Mouse (Mus musculus): ENCODE data around the gene Cdh4.

The Cdh4 gene

DNA sequence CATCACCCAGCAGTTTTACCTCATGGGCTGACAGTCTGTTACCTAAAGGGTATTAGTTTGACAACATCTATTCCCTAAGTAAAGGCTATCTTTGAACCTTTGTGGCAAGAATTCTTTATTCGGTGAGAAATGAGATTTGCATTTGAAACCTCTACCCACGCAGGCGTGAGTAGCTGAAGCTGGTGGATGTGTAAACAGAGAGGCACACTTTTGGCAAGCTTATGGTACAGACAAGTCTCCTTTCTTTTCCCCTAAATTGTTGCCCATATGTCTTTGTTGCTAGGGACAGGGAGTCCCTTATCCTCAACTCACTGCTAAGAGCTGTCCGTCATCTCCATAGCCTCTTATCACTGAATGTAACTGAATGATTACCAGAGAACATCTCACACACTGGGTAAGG lies 21.3 kb downstream of the Cdh4 start:
- no peak for DNase-seq (ENCODE audit: extremely low spot score, low read depth, low spot score)

DNA sequence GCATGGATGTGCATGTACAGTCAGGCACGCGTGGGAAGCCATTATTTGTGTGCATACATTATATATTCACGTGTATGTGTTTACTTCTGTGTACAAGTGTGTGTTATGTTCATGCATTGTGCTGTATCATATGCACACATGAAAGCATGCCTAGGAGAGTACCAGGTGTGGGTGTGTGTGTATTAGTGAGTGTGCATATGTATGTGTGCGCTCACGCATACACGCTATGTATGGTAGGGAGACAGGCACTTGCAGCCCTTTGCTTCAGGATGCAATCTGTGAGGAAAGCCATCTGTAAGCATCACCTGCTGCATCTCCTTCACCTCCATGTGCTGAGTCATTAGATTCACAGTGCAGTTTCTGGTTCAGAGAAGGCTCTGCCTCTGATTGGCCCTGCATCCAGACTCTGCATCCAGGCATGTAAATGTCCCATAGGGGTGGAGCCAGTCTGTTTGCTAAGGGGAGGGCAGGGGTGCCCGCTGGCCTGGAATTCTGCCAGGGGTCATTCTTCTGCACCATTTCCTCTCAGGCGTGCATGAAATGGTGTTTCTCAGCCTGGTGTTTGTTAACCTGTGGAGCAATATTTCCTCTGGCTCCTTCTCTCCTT lies 25.7 kb downstream of the Cdh4 start:
- DNase-seq (ENCODE audit: extremely low spot score, low read depth, low spot score), result no peak

DNA sequence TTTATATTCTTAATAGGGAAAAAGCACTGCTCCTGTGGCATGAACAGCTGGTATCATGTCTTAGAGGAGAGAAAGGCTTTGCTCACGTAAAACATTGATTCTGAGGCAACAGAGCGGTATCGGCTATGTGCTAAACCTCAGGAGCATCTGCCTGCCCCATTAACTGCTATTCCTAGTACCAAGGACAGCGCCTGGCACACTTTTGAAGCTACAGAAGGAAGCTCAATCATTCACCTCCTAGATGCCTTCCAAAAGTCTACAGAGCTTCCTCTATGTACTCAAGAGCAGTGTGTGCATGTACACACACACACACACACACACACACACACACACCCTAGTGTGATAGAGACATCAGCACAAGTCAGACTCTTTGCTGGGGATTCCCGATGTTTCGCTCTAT lies 34.4 kb downstream of the Cdh4 start:
- peak; percentile 12 for DNase-seq (ENCODE audit: extremely low spot score, low read depth, low spot score)

DNA sequence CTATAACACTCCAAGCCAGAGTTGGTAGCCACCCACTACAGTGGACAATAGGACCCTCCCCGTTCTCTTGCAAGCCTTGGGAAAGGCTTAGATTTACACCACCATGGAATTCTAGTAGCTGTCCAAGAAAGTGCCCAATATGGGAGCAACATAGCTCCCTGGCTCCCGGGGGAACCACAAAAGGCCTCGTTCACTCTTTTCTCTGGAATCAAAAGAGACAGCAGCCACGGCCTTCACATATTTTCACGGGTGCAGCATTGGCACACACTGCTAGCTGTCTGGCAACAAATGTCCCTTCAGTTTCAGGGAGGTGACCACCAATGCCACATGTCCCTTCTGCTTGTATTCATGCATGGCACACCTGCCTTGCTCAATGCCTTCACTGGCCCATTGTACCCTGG lies 38.6 kb downstream of the Cdh4 start:
- no peak for DNase-seq (ENCODE audit: extremely low spot score, low read depth, low spot score)

DNA sequence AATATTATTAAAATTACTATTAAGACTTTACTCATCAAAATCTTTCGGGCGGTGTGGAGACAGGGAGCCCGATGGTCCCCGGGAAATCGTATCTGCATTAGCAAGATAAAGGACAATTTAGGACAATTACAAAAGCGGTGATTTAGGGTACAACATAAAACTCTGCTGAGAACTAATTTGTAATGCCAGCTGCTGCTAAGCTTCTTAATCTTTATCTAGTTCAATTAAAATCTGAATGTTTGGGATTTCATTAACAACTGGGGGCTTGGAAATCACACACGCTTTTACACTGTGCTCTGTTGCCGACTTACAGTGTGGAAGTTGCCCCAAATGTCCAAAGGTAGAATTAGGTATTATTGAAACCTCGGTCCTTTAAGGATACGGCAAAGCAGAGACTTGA lies 39.1 kb downstream of the Cdh4 start:
- DNase-seq (ENCODE audit: extremely low spot score, low read depth, low spot score), result no peak

DNA sequence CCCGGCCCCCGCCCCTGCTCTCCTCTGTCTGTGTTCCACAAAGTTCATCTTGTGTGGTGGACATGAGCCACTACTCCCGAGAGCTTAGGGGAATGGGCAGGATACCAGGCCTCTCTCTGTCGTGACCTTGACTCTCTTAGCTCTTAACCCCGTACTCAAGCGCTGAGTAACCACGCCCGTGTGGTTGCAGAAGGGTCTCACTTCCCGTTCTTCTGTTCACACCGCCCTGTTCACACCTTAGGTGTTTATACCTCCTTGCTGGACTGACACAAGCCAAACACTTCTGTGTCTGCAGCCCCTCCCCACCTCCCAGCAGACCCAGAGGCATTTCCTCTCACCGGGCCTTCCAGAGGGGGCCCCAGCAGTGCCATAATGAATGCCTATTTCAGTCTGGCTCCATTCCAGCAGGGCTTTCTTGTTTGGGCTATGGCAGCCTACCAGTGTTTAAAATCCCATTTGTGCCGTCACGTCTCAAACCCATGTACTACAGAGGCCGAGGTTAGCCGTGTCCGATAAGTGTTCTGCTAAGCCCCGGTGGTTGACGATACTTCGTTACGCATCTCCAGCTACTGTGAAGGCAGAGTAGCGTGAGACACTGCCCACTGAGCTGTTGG lies 46.4 kb downstream of the Cdh4 start:
- no peak for DNase-seq (ENCODE audit: extremely low spot score, low read depth, low spot score)

DNA sequence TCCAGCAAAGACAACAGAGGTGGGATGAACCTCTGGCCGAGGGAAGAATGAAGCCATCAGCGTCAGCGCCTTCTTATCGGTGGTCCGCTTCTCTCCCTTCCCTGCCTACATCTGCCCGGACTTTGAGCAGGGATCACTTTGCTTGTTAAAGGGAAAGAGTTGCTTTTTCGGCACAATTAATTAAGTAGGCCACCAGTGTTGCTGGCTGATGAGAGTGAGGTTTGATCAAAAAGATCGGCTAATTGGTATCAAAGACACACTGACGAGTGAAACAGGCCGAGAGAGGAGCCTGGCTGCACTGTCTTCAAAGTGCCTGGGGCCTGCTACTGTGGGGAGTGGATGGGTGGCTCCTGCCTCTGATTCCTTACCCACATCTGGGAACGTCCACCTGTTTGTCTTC lies 49.7 kb downstream of the Cdh4 start:
- no peak for DNase-seq (ENCODE audit: extremely low spot score, low read depth, low spot score)

DNA sequence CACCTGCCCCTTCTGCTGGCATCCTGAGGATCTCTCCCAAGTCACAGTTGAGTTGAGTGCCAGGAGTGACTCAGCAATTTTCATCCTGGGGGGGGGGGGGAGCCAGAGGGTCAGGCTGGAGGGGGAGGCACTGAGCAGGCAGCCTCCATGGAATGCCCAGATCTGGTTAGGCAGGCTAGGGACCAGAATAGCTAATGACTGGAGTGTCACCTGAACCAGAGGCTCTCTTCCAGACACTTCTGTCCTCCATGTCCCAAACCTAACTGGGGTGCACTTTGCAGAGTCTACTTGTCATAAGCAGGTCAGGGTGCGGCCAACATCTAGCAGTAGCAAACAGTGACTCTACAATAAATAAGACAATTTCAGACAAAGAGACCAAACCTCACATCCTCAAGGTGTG lies 52.0 kb downstream of the Cdh4 start:
- DNase-seq (ENCODE audit: extremely low spot score, low read depth, low spot score), result no peak

DNA sequence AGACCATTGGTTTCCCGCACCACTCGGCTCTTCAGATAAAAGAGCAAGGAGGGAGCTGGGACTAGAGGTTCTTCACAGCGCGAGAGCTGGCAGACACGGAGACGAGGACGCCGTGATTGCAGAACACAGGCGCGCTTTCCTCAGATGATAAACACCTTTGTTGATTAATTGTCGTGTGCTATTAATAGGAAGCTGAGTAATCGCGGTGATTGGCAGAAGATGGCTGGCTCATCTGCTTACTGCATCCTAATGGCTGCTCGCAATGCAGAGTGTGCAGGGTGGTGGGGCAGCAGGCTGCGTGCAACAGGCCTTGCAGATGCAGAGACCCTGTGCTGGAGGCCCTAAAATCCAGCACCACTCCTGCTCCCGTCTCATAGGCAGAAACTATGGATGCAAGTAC lies 68.2 kb downstream of the Cdh4 start:
- DNase-seq (ENCODE audit: extremely low spot score, low read depth, low spot score), result no peak

DNA sequence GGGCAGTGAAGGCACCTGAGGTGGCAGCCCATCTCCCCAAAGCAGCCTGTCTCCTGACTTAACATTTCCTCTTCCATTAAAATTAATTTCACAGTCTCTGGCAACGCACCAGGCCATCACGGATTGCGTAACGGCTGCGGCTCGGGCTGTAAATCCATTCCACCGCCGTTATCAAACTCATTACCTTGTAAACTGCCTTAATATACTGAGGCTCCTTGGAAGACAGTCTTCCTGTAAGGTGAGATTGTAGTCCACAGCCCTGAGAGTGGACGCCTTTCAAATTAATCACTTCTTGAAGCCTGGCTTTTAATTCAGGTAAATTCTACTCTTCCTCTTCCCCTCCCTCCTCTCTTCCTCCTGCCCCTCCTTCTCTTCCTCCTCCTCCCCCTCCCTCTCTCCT lies 74.3 kb downstream of the Cdh4 start:
- no peak for DNase-seq (ENCODE audit: extremely low spot score, low read depth, low spot score)

DNA sequence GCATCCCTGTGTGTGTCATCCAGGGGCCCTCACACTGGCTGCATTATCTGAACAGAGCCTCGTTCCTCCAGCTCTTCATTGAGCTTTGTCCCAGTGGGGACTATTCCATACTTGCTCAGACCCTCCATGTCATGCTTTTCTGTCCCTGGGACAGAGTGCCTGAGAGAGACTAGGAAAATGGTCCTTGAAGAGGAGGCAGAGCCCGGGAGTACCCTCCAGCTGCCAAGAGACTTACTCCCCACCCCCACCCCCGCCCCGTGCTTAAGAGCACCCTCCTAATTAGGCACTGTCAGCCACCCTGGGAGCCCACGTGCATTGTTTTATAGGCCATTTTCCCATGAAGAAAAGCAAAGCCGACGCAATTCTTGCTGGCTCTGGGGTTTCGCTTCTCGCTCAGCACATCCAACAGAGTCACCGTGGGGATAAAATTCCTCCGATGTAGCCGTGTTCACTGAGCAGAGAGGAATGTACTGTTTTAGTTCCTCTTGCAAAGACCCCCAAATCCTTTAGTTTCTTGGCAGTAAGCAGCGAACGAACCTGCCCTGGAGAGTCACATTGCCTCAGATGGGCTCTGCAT lies 76.3 kb downstream of the Cdh4 start:
- DNase-seq (ENCODE audit: extremely low spot score, low read depth, low spot score), result no peak

DNA sequence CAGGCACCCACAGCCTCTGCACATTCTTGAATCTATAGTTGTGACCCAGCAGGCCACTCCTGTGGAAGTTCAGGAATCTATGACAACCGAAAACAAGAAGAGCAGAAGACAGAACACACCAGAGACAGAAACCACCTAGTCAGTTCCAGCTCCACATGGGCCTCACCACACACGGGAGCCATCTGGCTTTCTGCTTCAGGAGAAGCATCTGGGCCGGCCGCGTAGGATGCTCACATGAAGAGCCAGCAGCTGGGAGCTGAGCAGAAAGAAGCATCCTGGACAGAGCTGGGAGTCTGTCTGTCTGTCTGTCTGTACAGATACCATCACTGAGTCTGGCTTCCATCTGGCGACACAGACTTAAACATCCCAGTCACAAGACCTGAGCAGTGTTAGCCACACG lies 76.9 kb downstream of the Cdh4 start:
- no peak for DNase-seq (ENCODE audit: extremely low spot score, low read depth, low spot score)

DNA sequence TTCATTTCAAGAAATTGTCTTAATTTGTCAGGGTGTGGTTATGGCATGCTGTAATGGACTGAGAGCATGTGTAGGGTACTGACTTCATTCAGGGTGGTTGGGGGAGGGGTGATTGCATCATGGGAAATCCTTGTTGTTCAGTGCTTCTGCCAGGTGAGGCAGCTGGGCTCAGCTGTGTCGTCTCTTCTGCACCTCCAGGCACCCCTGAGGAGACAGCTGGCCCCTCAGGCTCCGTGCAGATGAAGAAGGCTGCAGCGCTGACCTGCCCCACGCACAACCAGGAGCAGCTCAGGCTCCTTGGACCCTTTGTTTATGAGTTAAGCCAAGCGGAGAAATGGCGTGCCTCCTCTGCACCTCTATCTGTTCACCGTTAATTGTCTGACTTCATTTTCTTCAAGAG lies 77.7 kb downstream of the Cdh4 start:
- DNase-seq (ENCODE audit: extremely low spot score, low read depth, low spot score), result no peak

DNA sequence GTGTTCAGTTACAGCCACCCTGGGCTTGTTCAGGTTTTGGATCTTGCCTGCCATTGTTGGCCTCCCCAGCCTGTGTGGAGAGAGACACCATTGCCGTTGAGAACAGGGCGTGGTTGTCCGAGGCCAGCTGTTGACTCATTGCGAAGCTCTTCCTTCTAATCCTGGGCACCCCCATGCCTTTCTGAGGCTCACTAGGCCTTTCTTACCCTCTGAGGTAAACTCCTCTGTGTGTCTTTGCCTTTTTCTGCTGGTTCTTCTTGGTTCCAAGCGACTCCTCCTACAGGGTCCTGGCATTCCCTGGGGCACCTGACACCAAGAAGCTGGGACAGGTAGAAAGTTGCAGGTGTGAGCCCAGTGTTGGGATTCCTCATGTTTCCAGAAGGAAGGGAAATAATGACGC lies 78.7 kb downstream of the Cdh4 start:
- DNase-seq (ENCODE audit: extremely low spot score, low read depth, low spot score), result no peak

DNA sequence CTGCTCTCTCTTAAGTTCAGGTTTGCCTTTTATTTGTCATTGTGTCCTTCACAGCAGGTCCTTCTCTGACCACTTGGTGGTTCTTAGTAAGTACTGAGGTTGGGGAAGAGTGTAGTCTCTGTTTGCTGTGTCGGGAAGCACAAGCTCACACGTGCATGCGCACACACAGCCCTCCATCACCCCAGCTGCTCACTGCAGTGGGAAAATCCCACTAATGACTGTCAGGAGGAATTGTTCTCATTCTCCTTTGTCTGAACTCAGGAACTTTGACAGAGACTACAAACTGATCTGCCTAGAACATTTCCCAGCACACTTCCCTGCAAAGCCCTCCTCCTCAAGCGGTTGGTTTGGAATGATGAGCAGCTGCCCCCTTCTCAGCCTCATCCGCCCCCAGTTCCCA lies 79.2 kb downstream of the Cdh4 start:
- no peak for DNase-seq (ENCODE audit: extremely low spot score, low read depth, low spot score)

DNA sequence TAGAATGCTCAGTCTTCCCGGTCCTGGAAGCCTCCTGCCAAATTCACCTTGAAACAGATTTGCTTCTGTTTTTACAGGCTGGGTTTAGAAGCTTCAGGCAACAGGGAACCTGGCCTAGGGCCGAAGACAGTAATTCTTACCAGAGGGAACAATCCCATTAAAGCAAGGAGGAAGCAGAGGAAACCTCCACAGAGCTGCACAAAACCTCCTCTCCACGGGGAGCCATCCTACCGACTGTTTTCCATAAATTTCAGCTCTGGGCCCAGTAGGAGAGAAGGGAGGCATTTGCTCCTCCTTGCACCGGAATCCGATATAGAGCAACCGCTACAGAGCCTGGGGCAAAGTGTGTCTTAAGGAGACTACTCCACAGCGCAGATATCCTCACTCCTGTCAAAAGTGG lies 79.9 kb downstream of the Cdh4 start:
- DNase-seq (ENCODE audit: extremely low spot score, low read depth, low spot score), result peak; percentile 26

DNA sequence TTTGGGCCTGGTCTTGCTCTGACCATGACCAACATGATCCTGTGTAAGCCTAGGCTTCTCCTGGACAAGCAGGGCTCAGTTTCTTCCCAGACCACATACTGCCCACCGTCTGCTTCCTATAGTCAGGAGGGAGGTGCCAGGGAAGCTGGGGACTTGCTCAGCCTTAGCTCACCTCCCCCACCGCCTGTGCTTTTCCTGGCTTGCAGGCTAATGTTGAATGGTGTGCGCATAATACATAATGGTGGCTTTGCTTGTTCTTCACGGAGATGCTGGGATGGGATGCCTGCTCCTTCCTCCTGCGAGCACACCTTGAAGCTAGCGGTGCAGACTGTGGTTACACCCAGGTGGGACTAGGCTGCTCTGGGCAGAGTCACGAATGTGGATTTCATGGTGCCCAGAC lies 84.7 kb downstream of the Cdh4 start:
- no peak for DNase-seq (ENCODE audit: extremely low spot score, low read depth, low spot score)

DNA sequence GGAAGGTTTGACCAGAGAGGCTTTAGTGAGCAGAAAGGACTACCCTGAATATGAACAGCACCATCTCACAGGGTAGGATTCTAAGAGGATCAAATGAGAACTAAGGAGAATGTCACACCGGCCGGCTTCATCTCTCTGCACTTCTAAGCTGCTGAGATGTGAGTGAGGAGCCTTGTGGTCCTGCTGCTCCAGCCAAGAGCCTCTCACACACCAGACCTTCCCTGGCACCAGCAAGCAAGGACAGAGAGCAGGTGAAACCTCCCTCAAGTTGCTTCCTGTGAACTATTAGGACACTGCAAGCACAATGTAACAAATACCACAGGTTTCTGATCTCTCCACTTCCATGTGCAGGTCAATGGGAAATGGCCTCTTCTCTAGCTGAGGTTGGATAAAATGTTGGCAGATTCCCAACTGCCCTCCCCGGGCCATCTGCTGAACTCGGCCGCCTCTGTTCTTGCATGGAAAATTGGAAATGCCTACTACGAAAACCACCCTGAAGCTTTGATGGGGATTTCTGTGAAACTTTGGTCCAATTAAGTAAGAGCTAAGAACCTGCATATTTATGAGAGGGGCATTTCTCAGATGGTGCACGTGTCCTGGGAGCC lies 88.3 kb downstream of the Cdh4 start:
- no peak for DNase-seq (ENCODE audit: extremely low spot score, low read depth, low spot score)

DNA sequence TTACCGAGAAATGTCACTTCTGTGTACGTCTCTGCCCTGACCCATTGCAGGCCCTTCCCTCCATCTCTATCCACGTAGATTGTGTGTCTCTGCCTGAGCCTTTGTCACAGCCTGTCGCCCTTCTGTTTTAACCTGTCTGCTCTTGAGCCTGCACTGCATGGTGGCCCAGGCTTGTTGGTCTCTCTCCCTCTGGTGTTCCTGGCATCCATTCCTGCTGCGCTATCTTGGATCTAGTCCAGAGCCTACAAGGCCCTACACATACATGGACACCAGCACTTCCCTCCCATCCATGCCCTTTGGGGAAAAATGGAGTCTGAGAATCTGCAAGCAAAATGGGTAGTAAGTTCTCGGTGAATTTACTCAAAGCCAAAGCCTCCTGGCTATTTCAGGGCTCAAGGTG lies 91.0 kb downstream of the Cdh4 start:
- no peak for DNase-seq (ENCODE audit: extremely low spot score, low read depth, low spot score)

DNA sequence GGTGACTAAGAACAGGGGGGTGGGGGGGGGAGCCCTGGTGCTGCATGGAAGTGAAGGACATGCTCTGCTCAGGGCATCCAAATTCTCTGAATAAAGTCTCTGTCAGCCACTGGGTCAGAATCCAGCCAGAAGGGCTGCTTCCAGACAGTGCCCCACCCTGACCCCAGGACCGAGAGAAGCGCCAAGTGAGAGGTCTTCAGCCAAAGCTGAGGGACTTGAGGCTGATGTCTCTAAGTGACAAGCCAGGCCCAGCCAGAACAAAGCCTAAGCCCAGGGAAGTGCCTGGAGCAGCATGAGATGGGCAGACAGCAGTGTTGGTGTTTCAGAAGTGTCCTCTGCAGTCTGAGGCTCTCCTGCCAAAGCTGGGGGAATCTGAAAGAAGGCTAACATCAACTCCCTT lies 91.7 kb downstream of the Cdh4 start:
- DNase-seq (ENCODE audit: extremely low spot score, low read depth, low spot score), result no peak

DNA sequence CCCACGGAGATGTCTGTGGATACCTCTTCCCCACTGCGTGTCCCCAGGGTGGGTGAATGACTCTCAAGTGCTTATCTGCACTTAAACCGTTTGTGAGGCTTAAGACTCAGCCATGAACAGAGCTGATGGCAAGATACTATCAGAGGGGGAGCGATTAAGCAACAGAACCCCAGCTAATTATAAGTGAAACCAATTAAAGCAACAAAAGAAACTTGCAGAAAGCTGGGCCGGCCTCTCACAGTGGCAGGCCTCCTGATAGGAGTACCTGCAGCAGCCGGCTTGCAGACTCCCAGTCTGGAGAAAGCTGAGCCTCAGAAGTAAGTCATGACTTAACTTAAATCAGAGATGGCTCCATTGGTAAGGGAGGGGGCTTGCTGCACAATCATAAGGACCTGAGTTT lies 93.0 kb downstream of the Cdh4 start:
- no peak for DNase-seq (ENCODE audit: extremely low spot score, low read depth, low spot score)

DNA sequence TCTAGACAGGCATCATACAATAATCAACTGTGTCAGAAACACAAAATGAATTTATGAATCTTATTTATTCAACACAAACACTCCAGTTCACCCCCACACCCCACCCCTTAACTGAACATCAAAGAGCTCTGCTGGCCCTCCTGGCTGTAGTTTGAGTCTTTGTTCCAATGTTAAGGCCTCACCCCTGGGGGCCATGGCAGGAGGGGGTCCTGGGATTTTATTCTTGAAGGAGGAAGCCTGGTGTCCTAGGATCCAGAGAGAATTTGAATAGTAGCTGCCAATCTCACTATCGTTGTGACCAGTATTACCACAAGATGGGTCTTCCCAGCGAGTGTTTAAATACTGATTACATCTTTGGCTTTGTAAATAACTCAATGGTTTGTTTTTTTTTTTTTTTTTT lies 94.5 kb downstream of the Cdh4 start:
- no peak for DNase-seq (ENCODE audit: extremely low spot score, low read depth, low spot score)

DNA sequence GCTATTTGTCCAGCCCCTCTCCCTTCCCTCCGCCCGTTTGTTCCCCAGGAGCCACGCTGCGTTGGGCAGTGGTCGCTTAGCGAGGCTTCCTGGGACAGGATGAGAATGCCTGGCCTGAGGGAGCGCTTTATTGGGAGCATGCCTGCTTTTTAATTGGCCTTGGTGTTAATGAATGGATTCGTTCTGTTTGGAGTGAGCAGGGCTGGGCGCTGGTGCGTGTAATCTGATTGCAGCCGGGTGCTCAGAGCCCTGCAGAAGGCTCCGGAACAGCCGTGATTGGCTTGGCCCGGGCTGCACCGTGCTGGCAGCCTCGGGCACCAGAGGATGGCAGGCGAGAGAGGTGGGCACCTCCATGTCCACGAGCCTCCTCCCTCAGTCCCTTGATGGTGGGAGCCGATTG lies 95.2 kb downstream of the Cdh4 start:
- no peak for DNase-seq (ENCODE audit: extremely low spot score, low read depth, low spot score)
